In the genomic region with DNA sequence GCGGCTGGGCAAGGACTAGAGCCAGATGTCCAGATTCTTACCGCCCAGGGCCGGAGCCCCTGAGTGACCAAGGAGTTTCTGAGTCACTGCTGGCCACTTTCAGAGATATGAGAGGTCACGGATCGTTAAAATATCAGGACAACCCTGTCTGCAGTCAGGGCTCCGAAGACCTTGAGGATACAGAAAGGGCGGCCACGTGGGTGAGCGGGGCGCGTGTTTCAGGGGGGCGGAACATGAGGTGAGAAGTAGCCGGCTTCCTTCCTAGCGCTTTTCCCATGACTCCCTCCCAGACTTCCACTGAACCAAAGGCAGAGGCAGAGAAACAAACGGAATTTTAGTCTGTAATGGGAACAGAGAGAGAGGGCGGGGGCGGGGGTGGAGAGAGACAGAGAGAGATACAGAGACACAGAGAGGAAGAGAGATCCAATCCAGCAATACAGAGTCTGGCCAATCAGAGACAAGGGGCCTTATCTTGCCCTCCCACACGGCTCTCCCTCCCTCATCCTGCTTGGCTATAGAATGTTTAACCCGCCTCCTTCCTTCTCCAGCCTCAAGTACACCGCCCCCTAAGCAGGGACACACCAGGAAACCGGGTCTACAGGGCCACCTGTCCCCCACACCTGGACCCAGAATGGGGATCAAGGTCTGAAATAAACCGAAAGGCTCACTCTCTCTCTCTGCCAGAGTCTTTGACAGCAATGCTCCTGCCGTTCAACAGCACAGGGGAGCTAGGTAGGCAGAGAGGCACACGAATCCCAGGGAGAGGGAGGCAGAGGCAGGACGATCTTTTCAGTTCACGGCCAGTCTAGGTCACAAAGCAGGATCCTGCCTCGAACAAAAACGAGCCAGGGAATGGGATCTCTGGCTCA, we compare ENCODE assay signal across 8 mouse cellular contexts. TPM values are rescaled to one million over a fixed set of nuclear protein-coding genes. Genes with fewer than 3 reads are reported as not detected.
DNase-seq lines count a peak whose midpoint lies in the region; ATAC-seq and TF ChIP-seq lines count a peak whose summit lies in the region.

No protein-coding gene starts in this region.

- H3K36me3 ChIP-seq in intestine, postnatal 0 days (ENCODE audit: control insufficient read depth, insufficient read depth): no peaks in the 10 kb centered on the region; the same call in 1 of the 2 replicates
- H3K36me3 ChIP-seq in hindbrain, embryonic 14.5 days (replicated peaks; ENCODE audit: control insufficient read depth, insufficient read depth): no peaks in the 10 kb centered on the region

- H3K27ac ChIP-seq in intestine, postnatal 0 days (ENCODE audit: low read depth, low read length): no peak overlapping the region
- H3K27ac ChIP-seq in hindbrain, embryonic 14.5 days: no peak overlapping the region

- H3K9me3 ChIP-seq in intestine, postnatal 0 days (ENCODE audit: control insufficient read depth): no peaks in the 10 kb centered on the region
- H3K9me3 ChIP-seq in hindbrain, embryonic 14.5 days (ENCODE audit: control insufficient read depth, low read length): no peaks in the 10 kb centered on the region

- H3K4me3 ChIP-seq in intestine, postnatal 0 days (ENCODE audit: low read depth, low read length): no peak overlapping the region
- no peak overlapping the region for H3K4me3 ChIP-seq in hindbrain, embryonic 14.5 days (replicated peaks; ENCODE audit: low read length)

- TF ChIP-seq CTCF in intestine, postnatal 0 days (IDR thresholded peaks at IDR 0.05; ENCODE audit: low read depth): no peak

- ATAC-seq in intestine, postnatal 0 days: peak; percentile 40
- ATAC-seq in hindbrain, embryonic 14.5 days (ENCODE audit: low FRiP score): no peak

- 66% methylated on average over 28 of the region's 28 CpGs for WGBS in intestine, postnatal 0 days
- 83% methylated on average over 28 of the region's 28 CpGs for whole genome bisulfite sequencing in hindbrain, embryonic 14.5 days

- no peaks in the 10 kb centered on the region for H3K4me1 ChIP-seq in intestine, postnatal 0 days (replicated peaks; ENCODE audit: control insufficient read depth, insufficient read depth, low read length)
- H3K4me1 ChIP-seq in hindbrain, embryonic 14.5 days (replicated peaks; ENCODE audit: control insufficient read depth, insufficient read depth, low read length): 0 out of 2 replicates have a peak, but pooled peaks cover 12% of the 10 kb centered on the region

- 0 out of 2 replicates have a peak overlapping the region, but pooled peaks have one; percentile 17 for H3K4me2 ChIP-seq in intestine, postnatal 0 days (replicated peaks; ENCODE audit: low read depth)
- no peak overlapping the region for H3K4me2 ChIP-seq in hindbrain, embryonic 14.5 days (replicated peaks)

- DNase-seq in frontal cortex, adult 2 months (ENCODE audit: extremely low spot score in 1 of 2, low spot score in 1 of 2): peak; percentile 66 to 69
- no peak for DNase-seq in frontal cortex, postnatal 25 days (ENCODE audit: low spot score in 2 of 2)
- DNase-seq in right cerebral cortex, adult 2 months (ENCODE audit: low spot score in 2 of 2): peak; percentile 56 to 79
- DNase-seq in right cerebral cortex, postnatal 14 days: no peak
- peak; percentile 57 for DNase-seq in yolk sac, embryonic 10.5 days (ENCODE audit: low spot score)
- DNase-seq in hindbrain, embryonic 14.5 days (ENCODE audit: low spot score): no peak
- DNase-seq in thymus, postnatal 14 days: no peak

- no peaks in the 10 kb centered on the region for H3K27me3 ChIP-seq in intestine, postnatal 0 days (replicated peaks; ENCODE audit: control insufficient read depth, insufficient read depth, low read length)
- H3K27me3 ChIP-seq in hindbrain, embryonic 14.5 days (ENCODE audit: control insufficient read depth, insufficient read depth, low read length): no peaks in the 10 kb centered on the region

- no peak overlapping the region for H3K9ac ChIP-seq in intestine, postnatal 0 days (ENCODE audit: low read depth, low read length)
- H3K9ac ChIP-seq in hindbrain, embryonic 14.5 days: no peak overlapping the region

RNA-seq across cellular contexts. Expression of a gene that starts 4.2 kb away (rescaled TPM):
- 193 and 204 TPM in 2 replicates for polyA plus RNA-seq in frontal cortex, adult 2 months (2012; rRNA removed)
- polyA plus RNA-seq in intestine, postnatal 0 days (2015; fragmentation: Nextera tagmentation; extraction: Ambion mirVana): 11.0 and 13.4 TPM in 2 replicates
- polyA plus RNA-seq in hindbrain, embryonic 14.5 days (2014; fragmentation: Nextera tagmentation; extraction: Ambion mirVana): 57.2 and 59.2 TPM in 2 replicates

RNA-seq across cellular contexts. Expression of a gene that starts 46.2 kb away (rescaled TPM):
- polyA plus RNA-seq in frontal cortex, adult 2 months (2012; rRNA removed): 399 and 447 TPM in 2 replicates
- polyA plus RNA-seq in intestine, postnatal 0 days (2015; fragmentation: Nextera tagmentation; extraction: Ambion mirVana): 134 and 145 TPM in 2 replicates
- polyA plus RNA-seq in hindbrain, embryonic 14.5 days (2014; fragmentation: Nextera tagmentation; extraction: Ambion mirVana): 487 and 525 TPM in 2 replicates

Comparison
In these comparisons a context has a peak if more than half of its experiments do, and no peak if none do; other contexts are left out.
1. DNase-seq: peak in frontal cortex, adult 2 months (2 of 2), right cerebral cortex, adult 2 months (2 of 2) and yolk sac, embryonic 10.5 days (single experiment); none in frontal cortex, postnatal 25 days (0 of 2), right cerebral cortex, postnatal 14 days (single experiment), hindbrain, embryonic 14.5 days (single experiment) and thymus, postnatal 14 days (single experiment).